Mouse (Mus musculus): ENCODE measurements around the gene Phldb2.

GRCm38 (mm10) chr16:45963837-45964236 lies 10.4 kb upstream of the Phldb2 start:
- TF ChIP-seq CTCF (IDR thresholded peaks at IDR 0.05; ENCODE audit: control insufficient read depth, insufficient read depth, insufficient read length) (no peak), USF1 (IDR thresholded peaks at IDR 0.05; ENCODE audit: low read depth) (no peak), MYOD1 (IDR thresholded peaks at IDR 0.05; ENCODE audit: control insufficient read depth, insufficient read length, low read depth) (no peak), MAX (IDR thresholded peaks at IDR 0.05) (no peak)
